Mouse (Mus musculus) G1E (cell line): ENCODE measurements around the gene Prr29. TPM values are rescaled to one million over a fixed set of nuclear protein-coding genes. Genes with fewer than 3 reads are reported as not detected.
A peak's percentile ranks its signal among the peaks of the same experiment; 100 is the strongest.

Source experiments
- ATAC-seq: 2 replicates; pipeline ENCODE4 v1.8.0; 2016; ENCODE audit warnings: mild to moderate bottlenecking; ENCODE audit not compliant: insufficient number of reproducible peaks, poor library complexity, low FRiP score, severe bottlenecking; ENCODE audit errors: extremely low read depth
- DNase-seq: peaks from one replicate; pipeline ENCODE4 v3.0.0; 2012; ENCODE audit warnings: low spot score
- H3K27me3 ChIP-seq: 2 replicates; pipeline ENCODE4 v1.6.1; 2012; ENCODE audit warnings: mild to moderate bottlenecking, low read length, inconsistent platforms; ENCODE audit not compliant: insufficient read depth
- H3K36me3 ChIP-seq: replicated peaks from 2 replicates; pipeline ENCODE3; 2012; ENCODE audit warnings: mild to moderate bottlenecking, inconsistent platforms
- H3K4me1 ChIP-seq: 2 replicates; pipeline ENCODE4 v1.6.1; 2012; ENCODE audit warnings: low read depth, low read length, inconsistent platforms, mixed read lengths; ENCODE audit not compliant: insufficient read depth
- H3K4me3 ChIP-seq: 2 replicates; pipeline ENCODE4 v1.5.1; 2012; ENCODE audit warnings: low read depth, mild to moderate bottlenecking, inconsistent platforms, low read length, moderate library complexity, mixed read lengths
- H3K9me3 ChIP-seq: replicated peaks from 2 replicates; pipeline ENCODE4 v1.6.1; 2012; ENCODE audit warnings: inconsistent platforms
- CTCF ChIP-seq: IDR thresholded peaks from 2 replicates; pipeline ENCODE4 v1.5.1; 2012; ENCODE audit warnings: low read depth, low read length, inconsistent platforms, mixed read lengths
- GATA1 ChIP-seq: IDR thresholded peaks from 2 replicates; pipeline ENCODE4 v1.6.1; 2012; ENCODE audit warnings: borderline replicate concordance, low read length, inconsistent platforms, mixed read lengths
- GATA2 ChIP-seq: IDR thresholded peaks from 2 replicates; pipeline ENCODE4 v1.6.1; 2012; ENCODE audit warnings: low read depth, low read length, inconsistent platforms, borderline replicate concordance
- POLR2AphosphoS5 ChIP-seq: IDR thresholded peaks from 2 replicates; pipeline ENCODE4 v1.6.1; 2012; ENCODE audit warnings: low read depth, low read length, inconsistent platforms; ENCODE audit not compliant: insufficient replicate concordance
- TAL1 ChIP-seq: conservative IDR thresholded peaks from 2 replicates; pipeline ENCODE4 v1.6.1; 2012; ENCODE audit warnings: low read depth, low read length, inconsistent platforms, mixed read lengths
- polyA plus RNA-seq: library from polyadenylated mRNA; stranded (reverse); fragments of >175 nt; gene quantifications from 2 replicates; pipeline ENCODE4 v1.2.3, GENCODE M21; 2012
- total RNA-seq, 2 experiments: library from RNA; stranded (forward) in 1 of 2; stranded (reverse) in 1 of 2; fragments of 200-1000 nt in 1 of 2; fragments of >200 nt in 1 of 2; fragmentation: Nextera tagmentation in 1 of 2; gene quantifications; 2 replicates each; pipeline ENCODE4 v1.2.3; 2014 to 2017

Prr29 gene
- total and polyA plus RNA-seq, 3 experiments, result 0.07 to 0.16 TPM; not detected in 1

GRCm38 (mm10) chr11:106373998-106374397 lies 8.7 kb downstream of the Prr29 start:
- DNase-seq (no peak), ATAC-seq (no peak)
- Histone ChIP-seq H3K4me1 (no peaks in the 10 kb centered on the region), H3K36me3 (no peaks in the 10 kb centered on the region), H3K27me3 (peaks cover 64% of the 10 kb centered on the region), H3K4me3 (no peak overlapping the region), H3K9me3 (no peaks in the 10 kb centered on the region)
- TF ChIP-seq TAL1 (no peak), GATA2 (no peak), CTCF (no peak), GATA1 (no peak), POLR2AphosphoS5 (no peak)

- DNase-seq (no peak), ATAC-seq (no peak)
- no peak for TF ChIP-seq CTCF
- no peak for TF ChIP-seq GATA2
- no peak for TF ChIP-seq POLR2AphosphoS5
- Histone ChIP-seq H3K4me3 (no peak overlapping the region), H3K36me3 (no peaks in the 10 kb centered on the region), H3K9me3 (no peaks in the 10 kb centered on the region), H3K27me3 (peaks cover 66% of the 10 kb centered on the region), H3K4me1 (no peaks in the 10 kb centered on the region)
Measured at GRCm38 (mm10) chr11:106374559-106374958, 9.3 kb downstream of the Prr29 start.

DNA sequence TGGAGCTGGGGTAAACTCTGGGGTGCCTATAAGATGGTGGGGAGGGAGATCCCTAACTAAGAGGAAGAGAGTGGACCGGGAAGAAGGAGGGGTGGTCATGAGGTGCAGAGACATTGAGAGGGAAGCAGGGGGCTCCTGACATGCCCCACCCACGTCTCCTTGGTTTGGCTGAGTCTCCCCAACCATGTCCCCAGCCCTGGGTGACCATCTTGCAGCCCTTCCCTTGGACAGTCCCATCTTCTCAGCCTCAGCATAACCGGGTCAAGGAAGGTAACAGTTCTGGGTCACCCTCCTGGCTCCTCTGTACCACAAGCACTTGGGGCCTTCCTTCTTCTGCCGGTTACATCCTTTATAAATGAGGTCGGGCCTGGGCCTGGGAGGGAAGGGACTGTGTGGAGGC lies 9.7 kb downstream of the Prr29 start:
- ATAC-seq, result no peak
- DNase-seq, result no peak
- Histone ChIP-seq H3K4me1 (no peaks in the 10 kb centered on the region), H3K4me3 (no peak overlapping the region), H3K36me3 (no peaks in the 10 kb centered on the region), H3K27me3 (peaks cover 69% of the 10 kb centered on the region), H3K9me3 (no peaks in the 10 kb centered on the region)
- no peak for TF ChIP-seq GATA2

- ATAC-seq, result no peak
- H3K4me3 ChIP-seq, result no peak overlapping the region
- TF ChIP-seq GATA1 (no peak), POLR2AphosphoS5 (no peak), GATA2 (no peak), TAL1 (no peak), CTCF (no peak)
- H3K36me3 ChIP-seq, result no peaks in the 10 kb centered on the region
- H3K9me3 ChIP-seq, result no peaks in the 10 kb centered on the region
- peaks cover 10% of the 10 kb centered on the region; the same call in 1 of the 2 replicates for H3K4me1 ChIP-seq
- peaks cover 69% of the 10 kb centered on the region for H3K27me3 ChIP-seq
- DNase-seq, result no peak
Measured at GRCm38 (mm10) chr11:106381011-106381410, 15.7 kb downstream of the Prr29 start.

DNA sequence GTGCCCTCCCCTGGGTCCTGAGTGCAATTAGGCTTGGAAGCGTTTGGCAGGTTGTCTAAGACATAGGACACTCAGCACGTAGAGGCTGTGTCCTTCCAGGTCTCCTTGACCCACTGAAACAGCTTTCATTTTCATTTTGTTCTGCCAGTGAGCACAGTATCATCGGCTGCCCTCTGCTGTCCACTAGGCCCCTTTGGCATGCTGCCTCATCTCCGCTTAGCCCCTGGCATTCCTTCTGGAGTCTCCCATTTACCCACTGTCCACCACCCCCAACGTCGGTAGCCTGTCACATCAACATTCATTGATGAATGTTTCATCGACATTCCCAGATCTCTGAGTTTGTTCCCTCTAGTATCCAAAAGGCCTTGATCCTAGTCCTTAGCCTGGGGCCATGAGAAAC lies 16.6 kb downstream of the Prr29 start:
- no peak for DNase-seq
- no peaks in the 10 kb centered on the region for H3K36me3 ChIP-seq
- peaks cover 61% of the 10 kb centered on the region for H3K27me3 ChIP-seq
- no peaks in the 10 kb centered on the region for H3K9me3 ChIP-seq
- TF ChIP-seq GATA1 (no peak), POLR2AphosphoS5 (no peak), CTCF (no peak), GATA2 (no peak), TAL1 (no peak)
- ATAC-seq, result no peak
- peaks cover 10% of the 10 kb centered on the region; the same call in 1 of the 2 replicates for H3K4me1 ChIP-seq
- H3K4me3 ChIP-seq, result no peak overlapping the region

- Histone ChIP-seq H3K4me1 (peaks cover 11% of the 10 kb centered on the region; the same call in 1 of the 2 replicates), H3K27me3 (peaks cover 55% of the 10 kb centered on the region), H3K9me3 (no peaks in the 10 kb centered on the region), H3K36me3 (no peaks in the 10 kb centered on the region), H3K4me3 (no peak overlapping the region)
- TF ChIP-seq GATA2, result no peak
- no peak for TF ChIP-seq GATA1
- TF ChIP-seq POLR2AphosphoS5, result no peak
- no peak for TF ChIP-seq TAL1
- no peak for TF ChIP-seq CTCF
- DNase-seq, result no peak
- ATAC-seq, result peak; percentile 61
Measured at GRCm38 (mm10) chr11:106382424-106382823, 17.2 kb downstream of the Prr29 start.
